Mouse (Mus musculus): Measurements from ENCODE around the gene Krtcap2. TPM values are rescaled to one million over a fixed set of nuclear protein-coding genes. Genes with fewer than 3 reads are reported as not detected.

The Krtcap2 gene
- total RNA-seq, 2 experiments from 2014 or later, result 120 to 130 TPM

GRCm38 (mm10) chr3:89224796-89225195, 21.0 kb upstream of the Krtcap2 start:
- DNase-seq (ENCODE audit: low spot score in 2 of 2), result no peak

GRCm38 (mm10) chr3:89225321-89225815, 20.4 kb upstream of the Krtcap2 start:
- DNase-seq (ENCODE audit: low spot score in 2 of 2), result no peak

GRCm38 (mm10) chr3:89225918-89226317, 19.8 kb upstream of the Krtcap2 start:
- DNase-seq (ENCODE audit: low spot score in 2 of 2), result no peak

- no peak for DNase-seq (ENCODE audit: low spot score in 2 of 2)
These were observed 19.4 kb upstream of the Krtcap2 start for GRCm38 (mm10) chr3:89226361-89226760.

- DNase-seq (ENCODE audit: low spot score in 2 of 2), result no peak
These were observed 18.9 kb upstream of the Krtcap2 start, which contains the start of gene Mtx1 for GRCm38 (mm10) chr3:89226900-89227299. TSS of gene Mtx1 (minus strand) at chr3:89227088.

- peak; percentile 70 to 77 for DNase-seq (ENCODE audit: low spot score in 2 of 2)
These were observed 18.2 kb upstream of the Krtcap2 start for GRCm38 (mm10) chr3:89227307-89228179.

- DNase-seq (ENCODE audit: low spot score in 2 of 2), result peak; percentile 64 to 79
These were observed 17.6 kb upstream of the Krtcap2 start for GRCm38 (mm10) chr3:89228180-89228549.

- no peak for DNase-seq (ENCODE audit: low spot score in 2 of 2)
These were observed 16.9 kb upstream of the Krtcap2 start, which contains the start of gene Muc1 for GRCm38 (mm10) chr3:89228836-89229235. TSS of gene Muc1 (plus strand) at chr3:89229057.

GRCm38 (mm10) chr3:89229276-89229675, 16.5 kb upstream of the Krtcap2 start:
- no peak for DNase-seq (ENCODE audit: low spot score in 2 of 2)

- no peak for DNase-seq (ENCODE audit: low spot score in 2 of 2)
These were observed 15.2 kb upstream of the Krtcap2 start for GRCm38 (mm10) chr3:89230561-89230960.

GRCm38 (mm10) chr3:89231345-89231744, 14.4 kb upstream of the Krtcap2 start:
- DNase-seq (ENCODE audit: low spot score in 2 of 2), result no peak

GRCm38 (mm10) chr3:89231772-89232275, 13.9 kb upstream of the Krtcap2 start:
- no peak for DNase-seq (ENCODE audit: low spot score in 2 of 2)

- no peak for DNase-seq (ENCODE audit: low spot score in 2 of 2)
These were observed 13.2 kb upstream of the Krtcap2 start for GRCm38 (mm10) chr3:89232614-89233013.

- no peak for DNase-seq (ENCODE audit: low spot score in 2 of 2)
These were observed 12.1 kb upstream of the Krtcap2 start for GRCm38 (mm10) chr3:89233562-89234110.

GRCm38 (mm10) chr3:89236516-89236915, 9.2 kb upstream of the Krtcap2 start:
- DNase-seq (ENCODE audit: low spot score in 2 of 2), result no peak

GRCm38 (mm10) chr3:89237682-89238081, 8.1 kb upstream of the Krtcap2 start:
- no peak for DNase-seq (ENCODE audit: low spot score in 2 of 2)

GRCm38 (mm10) chr3:89238494-89238893, 7.3 kb upstream of the Krtcap2 start:
- DNase-seq (ENCODE audit: low spot score in 2 of 2), result no peak

GRCm38 (mm10) chr3:89242331-89242895, 3.4 kb upstream of the Krtcap2 start:
- DNase-seq (ENCODE audit: low spot score in 2 of 2), result peak in 1 of 2 experiments; percentile 37

- DNase-seq (ENCODE audit: low spot score in 2 of 2), result no peak
These were observed 2.2 kb upstream of the Krtcap2 start for GRCm38 (mm10) chr3:89243609-89244008.

GRCm38 (mm10) chr3:89244158-89244981, 1.4 kb upstream of the Krtcap2 start:
- DNase-seq (ENCODE audit: low spot score in 2 of 2), result no peak

Data from adrenal gland, postnatal 4 days (tissue).